Mouse (Mus musculus) stomach, postnatal 0 days (tissue): Measurements from ENCODE around the gene Rorc. TPM values are rescaled to one million over a fixed set of nuclear protein-coding genes. Genes with fewer than 3 reads are reported as not detected.

Experiments used
- ATAC-seq: fragments of 200-750 bp; cut with Nextera tagmentation; 2 replicates; pipeline ENCODE4 v1.8.0; 2017; ENCODE audit not compliant: low FRiP score, low TSS enrichment
- DNase-seq: peaks from one replicate; pipeline ENCODE4 v3.0.0-alpha.2; 2016; ENCODE audit warnings: low spot score
- H3K27ac ChIP-seq: fragments of 300-500 bp; sonication (generic); replicated peaks from 2 replicates; pipeline ENCODE4 v1.5.1; 2014; ENCODE audit warnings: mild to moderate bottlenecking, control low read depth
- H3K27me3 ChIP-seq: fragments of 300-500 bp; sonication (generic); 2 replicates; pipeline ENCODE4 v1.6.1; 2014; ENCODE audit warnings: low read length; ENCODE audit not compliant: control insufficient read depth, insufficient read depth
- H3K36me3 ChIP-seq: fragments of 300-500 bp; sonication (generic); 2 replicates; pipeline ENCODE4 v1.6.1; 2014; ENCODE audit warnings: low read length, mixed read lengths; ENCODE audit not compliant: control insufficient read depth, insufficient read depth
- H3K4me1 ChIP-seq: fragments of 300-500 bp; sonication (generic); replicated peaks from 2 replicates; pipeline ENCODE4 v1.6.1; 2014; ENCODE audit warnings: antibody characterized with exemption; ENCODE audit not compliant: control insufficient read depth, insufficient read depth
- H3K4me2 ChIP-seq: fragments of 300-500 bp; sonication (generic); replicated peaks from 2 replicates; pipeline ENCODE4 v1.6.1; 2014; ENCODE audit warnings: low read depth, mild to moderate bottlenecking, control low read depth, moderate library complexity
- H3K4me3 ChIP-seq: fragments of 300-500 bp; sonication (generic); 2 replicates; pipeline ENCODE4 v1.5.1; 2014; ENCODE audit warnings: low read depth, low read length, control low read depth
- H3K9ac ChIP-seq: fragments of 300-500 bp; sonication (generic); 2 replicates; pipeline ENCODE4 v1.6.1; 2014; ENCODE audit warnings: mild to moderate bottlenecking, low read length, control low read depth, mixed read lengths
- H3K9me3 ChIP-seq: fragments of 300-500 bp; sonication (generic); 2 replicates; pipeline ENCODE4 v1.6.1; 2016; ENCODE audit warnings: low read length; ENCODE audit not compliant: control insufficient read depth
- CTCF ChIP-seq: IDR thresholded peaks from 2 replicates; pipeline ENCODE4 v1.5.1; 2016; ENCODE audit warnings: antibody characterized with exemption, low read depth, mild to moderate bottlenecking, moderate library complexity
- EP300 ChIP-seq: optimal IDR thresholded peaks from 2 replicates; pipeline ENCODE3; 2016; ENCODE audit warnings: antibody characterized with exemption
- WGBS: fragments of 180-500 bp; shearing (Covaris S2); extraction: QIAGEN DNeasy Blood & Tissue Kit; methylation state at CpG from one replicate; pipeline ENCODE4 v1.1.7; 2014; 5-methylcytosine and 5-hydroxymethylcytosine counted together
- polyA plus RNA-seq: library from polyadenylated mRNA; unstranded; fragments of >200 nt; fragmentation: Nextera tagmentation; extraction: Ambion mirVana; gene quantifications from 2 replicates; pipeline ENCODE4 v1.2.1, GENCODE M21; 2015

Gene Rorc
- polyA plus RNA-seq: 7.5 and 8.8 TPM in 2 replicates

GRCm38 (mm10) chr3:94372641-94373040 is at the start of gene Rorc:
TSS of gene Rorc (plus strand) at chr3:94372794.
- H3K9ac ChIP-seq: peak within 1 kb of the TSS; percentile 45
- no peak for TF ChIP-seq CTCF

GRCm38 (mm10) chr3:94328681-94329080 is 43.9 kb upstream of the Rorc start:
- H3K4me1 ChIP-seq: no peaks in the 10 kb centered on the region
- 0 out of 2 replicates have a peak, but pooled peaks have one; percentile 47 for ATAC-seq
- no peak overlapping the region for H3K27ac ChIP-seq
- no peaks in the 10 kb centered on the region; the same call in 1 of the 2 replicates for H3K36me3 ChIP-seq
- 63% methylated on average over 3 of the region's 3 CpGs for WGBS
- peak; percentile 38 for DNase-seq
- no peak for TF ChIP-seq EP300
- peak; percentile 73 for TF ChIP-seq CTCF
- no peak overlapping the region for H3K9ac ChIP-seq
- H3K4me3 ChIP-seq: no peak overlapping the region
- H3K27me3 ChIP-seq: no peaks in the 10 kb centered on the region
- H3K4me2 ChIP-seq: no peak overlapping the region
- H3K9me3 ChIP-seq: no peaks in the 10 kb centered on the region

More at GRCm38 (mm10) chr3:94372641-94373040, at the start of gene Rorc:
- H3K36me3 ChIP-seq: no peaks in the 10 kb centered on the region
- H3K4me2 ChIP-seq: peak within 1 kb of the TSS; percentile 52
- H3K27me3 ChIP-seq: no peaks in the 10 kb centered on the region
- peak within 1 kb of the TSS; percentile 35 for H3K4me3 ChIP-seq
- ATAC-seq (peak; percentile 67), DNase-seq (peak; percentile 79)
- no peaks in the 10 kb centered on the region for H3K9me3 ChIP-seq
- H3K27ac ChIP-seq: peak within 1 kb of the TSS; percentile 61
- H3K4me1 ChIP-seq: no peaks in the 10 kb centered on the region
- WGBS: 23% methylated on average over 5 of the region's 5 CpGs

- TF ChIP-seq CTCF (no peak), EP300 (no peak)
- no peak for DNase-seq
Observed at GRCm38 (mm10) chr3:94334442-94334841, 38.2 kb upstream of the Rorc start.

GRCm38 (mm10) chr3:94338522-94338921 is 34.1 kb upstream of the Rorc start:
- H3K4me3 ChIP-seq: no peak overlapping the region
- H3K27ac ChIP-seq: no peak overlapping the region
- H3K9ac ChIP-seq: no peak overlapping the region
- no peak for ATAC-seq
- WGBS: 71% methylated on average over 3 of the region's 3 CpGs
- no peak for TF ChIP-seq EP300
- no peaks in the 10 kb centered on the region for H3K9me3 ChIP-seq
- no peaks in the 10 kb centered on the region for H3K27me3 ChIP-seq
- no peaks in the 10 kb centered on the region for H3K4me1 ChIP-seq
- H3K36me3 ChIP-seq: no peaks in the 10 kb centered on the region
- no peak for DNase-seq
- no peak overlapping the region for H3K4me2 ChIP-seq

More at GRCm38 (mm10) chr3:94334442-94334841, 38.2 kb upstream of the Rorc start:
- Histone ChIP-seq H3K4me1 (no peaks in the 10 kb centered on the region), H3K27ac (no peak overlapping the region), H3K4me2 (no peak overlapping the region), H3K9ac (no peak overlapping the region), H3K36me3 (no peaks in the 10 kb centered on the region), H3K9me3 (no peaks in the 10 kb centered on the region), H3K4me3 (no peak overlapping the region), H3K27me3 (no peaks in the 10 kb centered on the region)
- WGBS: 91% methylated on average over 4 of the region's 4 CpGs
- ATAC-seq: no peak

- Histone ChIP-seq H3K4me2 (no peak within 1 kb of the TSS; the same call in 1 of the 2 replicates), H3K9ac (no peak within 1 kb of the TSS), H3K27me3 (no peaks in the 10 kb centered on the region), H3K36me3 (no peaks in the 10 kb centered on the region), H3K27ac (peak within 1 kb of the TSS; percentile 65), H3K4me3 (no peak within 1 kb of the TSS), H3K9me3 (no peaks in the 10 kb centered on the region), H3K4me1 (no peaks in the 10 kb centered on the region)
- peak; percentile 62 for ATAC-seq
- peak; percentile 73 for DNase-seq
- WGBS: 27% methylated on average over 3 of the region's 3 CpGs
- TF ChIP-seq EP300 (no peak), CTCF (no peak)
Observed at GRCm38 (mm10) chr3:94341959-94342422, 30.6 kb upstream of the Rorc start, which contains the start of gene Them5. TSS of gene Them5 (plus strand) at chr3:94342099.

GRCm38 (mm10) chr3:94342552-94342951 is 30.0 kb upstream of the Rorc start:
- H3K9me3 ChIP-seq: no peaks in the 10 kb centered on the region
- H3K4me1 ChIP-seq: no peaks in the 10 kb centered on the region
- no peaks in the 10 kb centered on the region for H3K27me3 ChIP-seq
- H3K9ac ChIP-seq: no peak overlapping the region
- no peak for TF ChIP-seq EP300
- TF ChIP-seq CTCF: no peak
- no peak overlapping the region for H3K4me2 ChIP-seq
- ATAC-seq (no peak), DNase-seq (no peak)
- no peak overlapping the region for H3K27ac ChIP-seq
- 55% methylated on average over 1 of the region's 1 CpGs for WGBS
- H3K36me3 ChIP-seq: no peaks in the 10 kb centered on the region
- no peak overlapping the region for H3K4me3 ChIP-seq
